ENCODE assay signal across 8 mouse cellular contexts in genomic region chr8:94771941-94772670, GRCm38 (mm10). TPM values are rescaled to one million over a fixed set of nuclear protein-coding genes. Genes with fewer than 3 reads are reported as not detected.
A peak's percentile ranks its signal among the peaks of the same experiment; 100 is the strongest.
DNase-seq lines count a peak whose midpoint lies in the region; ATAC-seq and TF ChIP-seq lines count a peak whose summit lies in the region.

TSS of gene Cx3cl1 (plus strand) at chr8:94772009.

- H3K9me3 ChIP-seq in forebrain, embryonic 12.5 days = no peaks in the 10 kb centered on the region
- H3K9me3 ChIP-seq in heart, embryonic 14.5 days (ENCODE audit: control insufficient read depth, low read length) = no peaks in the 10 kb centered on the region
- no peaks in the 10 kb centered on the region for H3K9me3 ChIP-seq in neural tube, embryonic 11.5 days (ENCODE audit: control insufficient read depth, low read length)

- no peak for TF ChIP-seq CTCF in liver, adult 2 months (IDR thresholded peaks at IDR 0.05; ENCODE audit: low read depth, low read length)

- peak; percentile 7 for DNase-seq in thymus, postnatal 14 days
- DNase-seq in thymus, postnatal 0 days (ENCODE audit: low spot score) = no peak
- peak; percentile 93 for DNase-seq in kidney, postnatal 14 days
- no peak for DNase-seq in liver, adult 2 months (ENCODE audit: extremely low read depth, low read depth, low spot score)
- DNase-seq in neural tube, embryonic 11.5 days (ENCODE audit: low spot score) = peak; percentile 84
- DNase-seq in thymus, postnatal 4 days = peak; percentile 27

- H3K27ac ChIP-seq in forebrain, embryonic 12.5 days = 0 out of 2 replicates have a peak within 1 kb of the TSS, but pooled peaks have one; percentile 31
- H3K27ac ChIP-seq in heart, embryonic 14.5 days (replicated peaks in 1 of 2; ENCODE audit: control insufficient read depth in 1 of 2, insufficient read depth in 1 of 2, low read depth in 2 of 2, low read length in 2 of 2) = peak within 1 kb of the TSS in 1 of 2 experiments; percentile 26; a peak in 1 of 4 replicates
- no peak within 1 kb of the TSS for H3K27ac ChIP-seq in liver, adult 2 months (replicated peaks; ENCODE audit: insufficient read depth, low read depth, low read length)
- H3K27ac ChIP-seq in neural tube, embryonic 11.5 days (ENCODE audit: low read depth, low read length) = no peak within 1 kb of the TSS

- H3K79me2 ChIP-seq in liver, adult 2 months (ENCODE audit: control insufficient read depth, insufficient read depth, low read length) = no peaks in the 10 kb centered on the region

- peak; percentile 86 for ATAC-seq in forebrain, embryonic 12.5 days (ENCODE audit: low FRiP score)
- ATAC-seq in heart, embryonic 14.5 days (ENCODE audit: insufficient number of reproducible peaks, insufficient read depth, low FRiP score, low read depth) = peak; percentile 84
- peak; percentile 79 for ATAC-seq in neural tube, embryonic 11.5 days (ENCODE audit: insufficient read depth, low FRiP score, low TSS enrichment)

- peak within 1 kb of the TSS; percentile 56 for H3K4me3 ChIP-seq in forebrain, embryonic 12.5 days (replicated peaks)
- H3K4me3 ChIP-seq in heart, embryonic 14.5 days (ENCODE audit: control insufficient read depth in 1 of 2, insufficient read depth in 1 of 2, low read depth in 1 of 2, low read length in 2 of 2) = peak within 1 kb of the TSS; percentile 51 to 56
- H3K4me3 ChIP-seq in liver, adult 2 months (ENCODE audit: insufficient read depth, low read depth, low read length) = peak within 1 kb of the TSS; percentile 48
- H3K4me3 ChIP-seq in neural tube, embryonic 11.5 days (ENCODE audit: low read depth, low read length) = peak within 1 kb of the TSS; percentile 50

- peak within 1 kb of the TSS; percentile 79 for H3K9ac ChIP-seq in forebrain, embryonic 12.5 days
- H3K9ac ChIP-seq in heart, embryonic 14.5 days (ENCODE audit: low read length) = peak within 1 kb of the TSS; percentile 74
- H3K9ac ChIP-seq in liver, adult 2 months (ENCODE audit: low read depth, low read length) = 0 out of 2 replicates have a peak within 1 kb of the TSS, but pooled peaks have one; percentile 8
- H3K9ac ChIP-seq in neural tube, embryonic 11.5 days (ENCODE audit: low read length) = peak within 1 kb of the TSS; percentile 65

- 0 out of 2 replicates have a peak, but pooled peaks have one; percentile 22 for TF ChIP-seq POLR2A in liver, adult 2 months (IDR thresholded peaks at IDR 0.05; ENCODE audit: extremely low read depth, insufficient read depth, low read length)

- H3K36me3 ChIP-seq in forebrain, embryonic 12.5 days (replicated peaks) = no peaks in the 10 kb centered on the region
- no peaks in the 10 kb centered on the region for H3K36me3 ChIP-seq in heart, embryonic 14.5 days (ENCODE audit: control insufficient read depth, insufficient read depth, low read length)
- H3K36me3 ChIP-seq in liver, adult 2 months (ENCODE audit: control insufficient read depth, insufficient read depth, low read length) = no peaks in the 10 kb centered on the region
- no peaks in the 10 kb centered on the region for H3K36me3 ChIP-seq in neural tube, embryonic 11.5 days (ENCODE audit: control insufficient read depth, insufficient read depth, low read length)

- peaks cover 38% of the 10 kb centered on the region for H3K27me3 ChIP-seq in forebrain, embryonic 12.5 days
- H3K27me3 ChIP-seq in heart, embryonic 14.5 days (ENCODE audit: control insufficient read depth, insufficient read depth, low read length) = peaks cover 25% of the 10 kb centered on the region
- peaks cover 11% of the 10 kb centered on the region for H3K27me3 ChIP-seq in liver, adult 2 months (ENCODE audit: control insufficient read depth, insufficient read depth, low read length)
- peaks cover 12% of the 10 kb centered on the region for H3K27me3 ChIP-seq in neural tube, embryonic 11.5 days (ENCODE audit: control insufficient read depth, insufficient read depth, low read length)

- WGBS in forebrain, embryonic 12.5 days = 1% methylated on average over 38 of the region's 38 CpGs
- WGBS in heart, embryonic 14.5 days = 0% methylated on average over 38 of the region's 38 CpGs
- WGBS in liver, adult 2 months = 3% methylated on average over 38 of the region's 38 CpGs
- under 1% methylated on average over 38 of the region's 38 CpGs for WGBS in neural tube, embryonic 11.5 days

- H3K4me2 ChIP-seq in forebrain, embryonic 12.5 days = peak within 1 kb of the TSS; percentile 94
- peak within 1 kb of the TSS; percentile 80 for H3K4me2 ChIP-seq in heart, embryonic 14.5 days (ENCODE audit: low read length)
- H3K4me2 ChIP-seq in neural tube, embryonic 11.5 days (ENCODE audit: low read depth) = peak within 1 kb of the TSS; percentile 87

- H3K4me1 ChIP-seq in forebrain, embryonic 12.5 days = peaks cover 36% of the 10 kb centered on the region
- H3K4me1 ChIP-seq in heart, embryonic 14.5 days (ENCODE audit: control insufficient read depth in 2 of 2, insufficient read depth in 2 of 2, low read length in 2 of 2) = peaks cover 12 to 16% of the 10 kb centered on the region in 2 experiments
- no peaks in the 10 kb centered on the region; the same call in 1 of the 2 replicates for H3K4me1 ChIP-seq in liver, adult 2 months (ENCODE audit: control insufficient read depth, insufficient read depth, low read length)
- peaks cover 11% of the 10 kb centered on the region for H3K4me1 ChIP-seq in neural tube, embryonic 11.5 days (ENCODE audit: control insufficient read depth, insufficient read depth, low read length)

RNA-seq across cellular contexts. Expression of gene Cx3cl1, which starts in this region (rescaled TPM):
- 5.6 and 9.6 TPM in 2 replicates for polyA plus RNA-seq in thymus, postnatal 0 days (2015; fragmentation: Nextera tagmentation; extraction: Ambion mirVana)
- polyA plus RNA-seq in forebrain, embryonic 12.5 days (2016; fragmentation: Nextera tagmentation; extraction: Ambion mirVana) = 8.3 and 9.4 TPM in 2 replicates
- polyA plus RNA-seq in heart, embryonic 14.5 days (2014; fragmentation: Nextera tagmentation; extraction: Ambion mirVana) = 8.1 and 10.4 TPM in 2 replicates
- total RNA-seq in liver, adult 2 months (2014; rRNA removed) = 0.55 and 1.0 TPM in 2 replicates
- polyA plus RNA-seq in liver, adult 2 months (2012; rRNA removed) = 0.82 and 1.1 TPM in 2 replicates
- 6.1 and 7.9 TPM in 2 replicates for polyA plus RNA-seq in neural tube, embryonic 11.5 days (2014; fragmentation: Nextera tagmentation; extraction: Ambion mirVana)

Comparison
In these comparisons a context has a peak if more than half of its experiments do, and no peak if none do; other contexts are left out.
1. DNase-seq: peak in thymus, postnatal 14 days (single experiment), kidney, postnatal 14 days (single experiment), neural tube, embryonic 11.5 days (single experiment) and thymus, postnatal 4 days (single experiment); none in thymus, postnatal 0 days (single experiment) and liver, adult 2 months (single experiment).
2. H3K9ac ChIP-seq: peak in every context shown above with its lines; median percentile 79 in forebrain, embryonic 12.5 days; 74 in heart, embryonic 14.5 days; 65 in neural tube, embryonic 11.5 days; 8 in liver, adult 2 months.
3. Peak in every context shown above with its lines, with median percentiles within 50 percentile points of each other: ATAC-seq, H3K4me2 ChIP-seq and H3K4me3 ChIP-seq.